Mouse (Mus musculus) heart, embryonic 16.5 days (tissue): ENCODE measurements at regions not wholly inside any gene's neighbourhood (a gene's known extent, or its start where the extent isn't known, plus 50 kb on each side); places are given as distances from the start of the nearest gene placed in this dataset.

Experiments used
- ATAC-seq: fragments of 200-750 bp; cut with Nextera tagmentation; replicated peaks from 2 replicates; pipeline ENCODE4 v1.8.0; 2017; ENCODE audit warnings: moderate number of reproducible peaks; ENCODE audit not compliant: insufficient read depth, low FRiP score; ENCODE audit errors: extremely low read depth
- H3K27ac ChIP-seq: fragments of 300-500 bp; sonication (generic); 2 replicates; pipeline ENCODE4 v1.5.1; 2014; ENCODE audit warnings: mild to moderate bottlenecking, low read length, control low read depth, moderate library complexity
- H3K27me3 ChIP-seq: fragments of 300-500 bp; sonication (generic); 2 replicates; pipeline ENCODE4 v1.6.1; 2014; ENCODE audit warnings: low read length, mixed read lengths; ENCODE audit not compliant: control insufficient read depth, insufficient read depth
- H3K36me3 ChIP-seq: fragments of 300-500 bp; sonication (generic); 2 replicates; pipeline ENCODE4 v1.6.1; 2014; ENCODE audit not compliant: control insufficient read depth, insufficient read depth
- H3K4me1 ChIP-seq: fragments of 300-500 bp; sonication (generic); 2 replicates; pipeline ENCODE4 v1.6.1; 2014; ENCODE audit warnings: low read length, mixed read lengths; ENCODE audit not compliant: control insufficient read depth, insufficient read depth
- H3K4me2 ChIP-seq: fragments of 300-500 bp; sonication (generic); 2 replicates; pipeline ENCODE4 v1.6.1; 2014; ENCODE audit warnings: low read depth, mild to moderate bottlenecking, control low read depth, low read length
- H3K4me3 ChIP-seq: fragments of 300-500 bp; sonication (generic); 2 replicates; pipeline ENCODE4 v1.5.1; 2014; ENCODE audit warnings: mild to moderate bottlenecking, control low read depth, low read length
- H3K9ac ChIP-seq: fragments of 300-500 bp; sonication (generic); 2 replicates; pipeline ENCODE4 v1.6.1; 2014; ENCODE audit warnings: low read length, control low read depth
- H3K9me3 ChIP-seq: fragments of 300-500 bp; sonication (generic); replicated peaks from 2 replicates; pipeline ENCODE4 v1.6.1; 2016; ENCODE audit warnings: low read length; ENCODE audit not compliant: control insufficient read depth
- WGBS: fragments of 180-500 bp; shearing (Covaris S2); extraction: QIAGEN DNeasy Blood & Tissue Kit; methylation state at CpG from one replicate; pipeline ENCODE4 v1.1.7; 2014; 5-methylcytosine and 5-hydroxymethylcytosine counted together

GRCm38 (mm10) chr10:100152821-100153220, 137.4 kb downstream of the Kitl start:
- Histone ChIP-seq H3K4me1 (no peaks in the 10 kb centered on the region), H3K9ac (no peak overlapping the region), H3K4me3 (no peak overlapping the region), H3K9me3 (no peaks in the 10 kb centered on the region), H3K4me2 (no peak overlapping the region), H3K27ac (no peak overlapping the region), H3K27me3 (no peaks in the 10 kb centered on the region), H3K36me3 (no peaks in the 10 kb centered on the region)
- no peak for ATAC-seq
- 47% methylated on average over 5 of the region's 5 CpGs for WGBS

DNA sequence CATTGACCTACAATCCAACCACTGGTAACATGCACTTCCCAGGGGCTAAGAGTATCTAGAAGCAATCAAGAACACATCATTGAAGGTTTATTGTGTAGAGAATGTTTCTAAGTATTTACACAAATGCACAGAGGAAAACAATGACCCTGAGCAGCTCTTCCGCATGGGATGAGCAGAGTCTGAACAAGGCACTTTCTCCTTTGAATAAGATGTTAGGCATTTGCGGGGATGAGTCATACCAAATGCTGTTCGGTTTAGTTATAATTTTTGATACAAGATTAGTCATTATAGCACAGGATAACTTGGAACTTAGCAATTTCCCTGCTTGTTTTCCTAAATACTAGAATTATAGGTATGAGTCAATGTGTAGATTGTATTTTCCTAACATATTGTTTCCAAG, 137.9 kb downstream of the Kitl start:
- H3K4me1 ChIP-seq = no peaks in the 10 kb centered on the region
- H3K4me2 ChIP-seq = no peak overlapping the region
- H3K36me3 ChIP-seq = no peaks in the 10 kb centered on the region
- no peak overlapping the region for H3K9ac ChIP-seq
- no peaks in the 10 kb centered on the region for H3K9me3 ChIP-seq
- H3K27me3 ChIP-seq = no peaks in the 10 kb centered on the region
- H3K4me3 ChIP-seq = no peak overlapping the region
- H3K27ac ChIP-seq = no peak overlapping the region
- ATAC-seq = no peak
- WGBS = 74% methylated on average over 3 of the region's 3 CpGs

DNA sequence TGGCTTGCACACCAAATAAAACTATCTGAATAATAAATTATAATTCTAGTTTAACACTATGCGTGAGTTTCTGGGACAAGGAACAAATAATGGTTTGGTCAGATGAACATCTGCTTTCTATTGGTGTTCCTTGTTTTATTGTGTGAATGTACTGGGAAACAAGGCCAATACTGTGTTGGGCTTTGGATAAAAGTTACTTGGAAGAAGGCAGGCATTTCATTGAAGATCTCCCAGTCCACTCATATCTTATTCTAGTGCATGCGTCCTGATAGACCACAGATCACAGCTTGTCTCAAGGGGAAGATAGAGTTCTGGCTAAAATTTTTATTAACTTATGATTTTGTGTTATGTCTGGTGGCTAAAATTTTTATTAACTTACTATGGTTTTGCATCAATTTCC, 140.1 kb downstream of the Kitl start:
- no peaks in the 10 kb centered on the region for H3K9me3 ChIP-seq
- H3K4me2 ChIP-seq = no peak overlapping the region
- H3K27ac ChIP-seq = no peak overlapping the region
- no peak for ATAC-seq
- H3K36me3 ChIP-seq = no peaks in the 10 kb centered on the region
- H3K9ac ChIP-seq = no peak overlapping the region
- H3K4me3 ChIP-seq = no peak overlapping the region
- no peaks in the 10 kb centered on the region for H3K27me3 ChIP-seq
- H3K4me1 ChIP-seq = peaks cover 3% of the 10 kb centered on the region
- WGBS = 76% methylated on average over 2 of the region's 2 CpGs

DNA sequence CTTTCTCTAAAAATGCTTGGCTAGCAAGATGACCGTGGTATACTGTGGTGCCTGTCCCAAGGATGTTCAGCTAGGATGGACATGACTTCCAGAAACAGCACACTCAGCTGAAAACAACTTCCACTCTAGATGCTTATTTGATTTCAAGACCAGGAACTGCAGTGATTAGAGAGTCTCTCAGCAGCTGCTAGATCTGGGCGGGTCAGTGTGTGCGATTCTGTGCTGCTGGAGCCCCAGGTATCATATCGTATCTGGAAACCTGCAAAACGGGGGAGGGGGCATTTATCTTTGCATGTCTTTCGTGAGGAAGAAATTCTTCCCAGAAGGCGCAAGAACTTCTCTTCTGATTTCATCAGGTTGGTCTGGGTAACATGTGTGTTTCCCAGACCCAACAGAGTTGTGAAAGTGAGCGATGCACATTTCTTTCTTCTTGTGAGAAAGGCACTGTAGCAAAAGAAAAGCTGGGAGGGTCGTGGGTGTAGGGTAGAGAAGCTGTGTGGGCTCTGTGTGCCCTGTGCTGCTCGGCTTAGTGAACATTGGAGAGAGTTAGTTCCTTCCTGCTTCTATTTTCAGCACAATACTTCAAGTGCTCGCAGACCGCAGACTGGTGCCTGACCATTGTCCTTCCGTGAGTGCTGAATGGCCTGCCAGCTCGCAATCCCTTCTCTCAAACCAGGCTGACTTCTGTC, 144.6 kb downstream of the Kitl start:
- H3K27ac ChIP-seq = peak overlapping the region; percentile 68
- no peaks in the 10 kb centered on the region for H3K27me3 ChIP-seq
- H3K9ac ChIP-seq = peak overlapping the region; percentile 51
- WGBS = 23% methylated on average over 14 of the region's 14 CpGs
- no peaks in the 10 kb centered on the region for H3K9me3 ChIP-seq
- peaks cover 3% of the 10 kb centered on the region for H3K4me1 ChIP-seq
- peak overlapping the region; percentile 11 for H3K4me3 ChIP-seq
- H3K36me3 ChIP-seq = no peaks in the 10 kb centered on the region
- peak; percentile 85 for ATAC-seq
- peak overlapping the region; percentile 47 for H3K4me2 ChIP-seq

GRCm38 (mm10) chr10:100160532-100160852, 145.1 kb downstream of the Kitl start:
- H3K9me3 ChIP-seq = no peaks in the 10 kb centered on the region
- peak overlapping the region; percentile 47; the same call in 1 of the 2 replicates for H3K4me2 ChIP-seq
- peaks cover 3% of the 10 kb centered on the region for H3K4me1 ChIP-seq
- H3K4me3 ChIP-seq = no peak overlapping the region
- peak overlapping the region; percentile 68 for H3K27ac ChIP-seq
- 31% methylated on average over 4 of the region's 4 CpGs for WGBS
- no peak overlapping the region; the same call in 1 of the 2 replicates for H3K9ac ChIP-seq
- H3K27me3 ChIP-seq = no peaks in the 10 kb centered on the region
- H3K36me3 ChIP-seq = no peaks in the 10 kb centered on the region
- no peak for ATAC-seq

- Histone ChIP-seq H3K9me3 (no peaks in the 10 kb centered on the region), H3K4me3 (no peak overlapping the region), H3K27me3 (no peaks in the 10 kb centered on the region), H3K36me3 (no peaks in the 10 kb centered on the region), H3K9ac (no peak overlapping the region), H3K4me1 (peaks cover 3% of the 10 kb centered on the region), H3K27ac (no peak overlapping the region), H3K4me2 (no peak overlapping the region)
- ATAC-seq = no peak
- 49% methylated on average over 3 of the region's 3 CpGs for WGBS
These were observed 145.7 kb downstream of the Kitl start for GRCm38 (mm10) chr10:100161117-100161516.

DNA sequence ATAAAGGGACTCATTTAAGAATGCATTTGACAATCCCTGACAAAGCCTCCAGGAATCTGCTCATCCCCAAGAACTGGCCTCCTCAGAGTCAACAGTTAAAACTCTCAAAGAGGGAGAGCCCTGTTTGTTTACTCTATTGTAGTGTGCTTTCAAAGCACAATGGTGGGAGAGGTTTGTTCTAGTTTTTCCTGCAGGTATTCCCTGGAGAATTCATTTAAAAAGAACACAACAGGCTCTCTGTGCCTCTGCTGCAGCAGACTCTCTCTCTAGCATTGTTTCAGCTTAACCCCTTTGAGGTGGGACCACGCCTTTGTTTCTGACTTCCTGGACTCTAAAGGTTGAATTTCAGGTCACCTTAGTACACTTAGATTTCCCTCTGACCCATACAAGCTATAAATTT, 149.1 kb downstream of the Kitl start:
- H3K4me2 ChIP-seq = no peak overlapping the region
- 50% methylated on average over 1 of the region's 1 CpGs for WGBS
- no peak overlapping the region for H3K27ac ChIP-seq
- ATAC-seq = no peak
- no peaks in the 10 kb centered on the region for H3K27me3 ChIP-seq
- no peak overlapping the region for H3K9ac ChIP-seq
- peaks cover 3% of the 10 kb centered on the region for H3K4me1 ChIP-seq
- no peaks in the 10 kb centered on the region for H3K9me3 ChIP-seq
- H3K36me3 ChIP-seq = no peaks in the 10 kb centered on the region
- H3K4me3 ChIP-seq = no peak overlapping the region

- H3K9me3 ChIP-seq = no peaks in the 10 kb centered on the region
- H3K27me3 ChIP-seq = no peaks in the 10 kb centered on the region
- no peak overlapping the region for H3K4me2 ChIP-seq
- no peak for ATAC-seq
- H3K9ac ChIP-seq = no peak overlapping the region
- no peaks in the 10 kb centered on the region for H3K4me1 ChIP-seq
- H3K27ac ChIP-seq = no peak overlapping the region
- H3K4me3 ChIP-seq = no peak overlapping the region
- H3K36me3 ChIP-seq = no peaks in the 10 kb centered on the region
These were observed 155.4 kb downstream of the Kitl start for GRCm38 (mm10) chr10:100170836-100171235.

GRCm38 (mm10) chr10:100197673-100198072, 137.8 kb upstream of the Gm4301 start:
- no peak overlapping the region for H3K27ac ChIP-seq
- no peaks in the 10 kb centered on the region for H3K36me3 ChIP-seq
- H3K4me2 ChIP-seq = no peak overlapping the region
- H3K27me3 ChIP-seq = no peaks in the 10 kb centered on the region
- no peak overlapping the region for H3K4me3 ChIP-seq
- H3K9ac ChIP-seq = no peak overlapping the region
- no peak for ATAC-seq
- H3K9me3 ChIP-seq = no peaks in the 10 kb centered on the region
- H3K4me1 ChIP-seq = no peaks in the 10 kb centered on the region
